Mouse (Mus musculus): ENCODE measurements around the gene Rgsl1. TPM values are rescaled to one million over a fixed set of nuclear protein-coding genes. Genes with fewer than 3 reads are reported as not detected.
A peak's percentile ranks its signal among the peaks of the same experiment; 100 is the strongest.

Gene Rgsl1
- polyA plus RNA-seq, 1 experiment, result not detected

DNA sequence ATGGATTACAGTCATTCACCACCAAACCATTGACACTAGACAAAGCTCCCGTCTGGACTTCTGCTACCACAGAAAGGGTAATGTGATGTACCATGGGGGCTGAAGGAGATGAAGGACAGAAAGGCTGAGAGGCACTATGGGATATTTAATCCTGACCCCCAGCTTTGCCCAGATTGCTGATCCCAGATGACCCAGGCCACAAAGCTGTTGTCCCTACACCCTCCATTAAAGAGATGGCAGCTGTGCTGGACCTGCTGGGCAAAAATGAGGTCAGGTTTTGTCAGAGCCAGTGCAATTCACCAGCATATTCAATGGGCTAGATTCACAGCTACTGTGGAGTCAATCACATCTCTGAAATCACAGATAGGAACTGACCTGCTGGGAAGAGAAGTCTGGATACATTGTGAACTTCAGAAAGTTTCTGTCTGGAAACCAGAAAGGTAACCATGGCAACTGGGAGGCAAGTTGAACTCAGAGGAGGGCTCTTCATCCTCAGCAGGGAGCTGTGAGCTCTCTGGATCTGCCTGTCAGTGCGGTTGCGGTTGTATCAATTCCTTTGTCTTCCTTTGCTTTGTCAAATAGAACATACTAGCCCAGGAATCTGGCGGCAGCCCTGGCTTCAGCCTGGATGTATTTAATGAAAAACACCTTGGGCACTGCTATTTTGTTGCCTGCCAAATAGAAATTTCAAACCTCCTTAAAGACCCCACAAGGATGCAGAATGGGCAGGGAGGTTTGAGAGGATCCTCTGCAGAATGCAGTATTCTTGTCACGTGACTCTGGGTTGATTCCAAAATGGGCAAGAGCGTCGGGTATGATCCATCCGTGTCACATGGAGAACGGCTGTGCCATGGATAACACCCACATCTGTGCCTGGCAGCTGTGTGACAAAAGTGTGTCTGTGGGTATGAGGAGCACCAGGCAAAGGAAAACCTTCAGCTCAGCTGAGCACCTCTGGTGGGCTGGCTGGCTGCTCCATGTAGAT is 106.5 kb downstream of the Rgsl1 start:
- H3K27me3 ChIP-seq (ENCODE audit: control insufficient read depth, insufficient read depth, low read length, poor library complexity, severe bottlenecking), result no peaks in the 10 kb centered on the region

DNA sequence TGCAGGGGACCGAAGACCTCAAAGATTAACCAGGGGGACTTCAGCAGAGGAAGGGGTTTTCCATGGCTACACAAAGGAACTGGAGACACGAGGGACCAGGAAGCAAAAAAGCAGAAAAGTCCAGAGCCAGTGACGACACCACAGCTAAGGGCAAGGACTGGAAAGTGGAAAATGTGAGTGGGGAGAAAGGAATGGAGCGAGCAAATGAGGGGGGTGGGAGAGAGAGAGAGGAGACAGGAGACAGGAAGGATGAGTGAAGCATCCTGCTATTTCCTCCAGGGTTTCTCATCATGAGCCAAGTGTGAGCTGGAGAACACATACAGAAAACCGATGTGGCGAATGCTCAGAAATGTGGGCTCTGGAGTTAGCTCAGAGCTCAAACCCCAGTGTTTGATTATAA is 107.8 kb downstream of the Rgsl1 start:
- no peak for TF ChIP-seq EP300 (IDR thresholded peaks at IDR 0.05; ENCODE audit: insufficient read depth, low read depth, low read length)
- TF ChIP-seq CTCF (IDR thresholded peaks at IDR 0.05; ENCODE audit: low read depth, low read length), result no peak
- Histone ChIP-seq H3K9ac (ENCODE audit: low read depth, poor library complexity, severe bottlenecking) (no peak overlapping the region), H3K27me3 (ENCODE audit: control insufficient read depth, insufficient read depth, low read length, poor library complexity, severe bottlenecking) (no peaks in the 10 kb centered on the region), H3K9me3 (replicated peaks; ENCODE audit: control insufficient read depth, insufficient read depth, low read length, poor library complexity, severe bottlenecking) (no peaks in the 10 kb centered on the region), H3K36me3 (ENCODE audit: control insufficient read depth, insufficient read depth, low read length, poor library complexity, severe bottlenecking) (no peaks in the 10 kb centered on the region), H3K4me1 (ENCODE audit: control insufficient read depth, insufficient read depth, low read length) (peaks cover 4% of the 10 kb centered on the region), H3K27ac (ENCODE audit: insufficient read depth, low read length) (no peak overlapping the region), H3K4me3 (ENCODE audit: low read depth, low read length) (no peak overlapping the region)

More for the DNA sequence above, 106.5 kb downstream of the Rgsl1 start:
- Histone ChIP-seq H3K4me1 (ENCODE audit: control insufficient read depth, insufficient read depth, low read length) (peaks cover 4% of the 10 kb centered on the region), H3K9ac (ENCODE audit: low read depth, poor library complexity, severe bottlenecking) (no peak overlapping the region), H3K4me3 (ENCODE audit: low read depth, low read length) (no peak overlapping the region), H3K27ac (ENCODE audit: insufficient read depth, low read length) (no peak overlapping the region), H3K36me3 (ENCODE audit: control insufficient read depth, insufficient read depth, low read length, poor library complexity, severe bottlenecking) (no peaks in the 10 kb centered on the region), H3K9me3 (replicated peaks; ENCODE audit: control insufficient read depth, insufficient read depth, low read length, poor library complexity, severe bottlenecking) (no peaks in the 10 kb centered on the region)
- no peak for TF ChIP-seq CTCF (IDR thresholded peaks at IDR 0.05; ENCODE audit: low read depth, low read length)
- TF ChIP-seq EP300 (IDR thresholded peaks at IDR 0.05; ENCODE audit: insufficient read depth, low read depth, low read length), result no peak
- TF ChIP-seq POLR2A (IDR thresholded peaks at IDR 0.05; ENCODE audit: insufficient read depth, low read length), result no peak

GRCm38 (mm10) chr1:153734866-153735265 is 109.1 kb downstream of the Rgsl1 start:
- H3K36me3 ChIP-seq (ENCODE audit: control insufficient read depth, insufficient read depth, low read length, poor library complexity, severe bottlenecking), result no peaks in the 10 kb centered on the region
- no peak overlapping the region for H3K9ac ChIP-seq (ENCODE audit: low read depth, poor library complexity, severe bottlenecking)
- TF ChIP-seq CTCF (IDR thresholded peaks at IDR 0.05; ENCODE audit: low read depth, low read length) (no peak), POLR2A (IDR thresholded peaks at IDR 0.05; ENCODE audit: insufficient read depth, low read length) (no peak), EP300 (IDR thresholded peaks at IDR 0.05; ENCODE audit: insufficient read depth, low read depth, low read length) (no peak)
- H3K4me3 ChIP-seq (ENCODE audit: low read depth, low read length), result no peak overlapping the region
- H3K27ac ChIP-seq (ENCODE audit: insufficient read depth, low read length), result no peak overlapping the region
- H3K9me3 ChIP-seq (replicated peaks; ENCODE audit: control insufficient read depth, insufficient read depth, low read length, poor library complexity, severe bottlenecking), result no peaks in the 10 kb centered on the region
- peaks cover 6% of the 10 kb centered on the region for H3K4me1 ChIP-seq (ENCODE audit: control insufficient read depth, insufficient read depth, low read length)
- H3K27me3 ChIP-seq (ENCODE audit: control insufficient read depth, insufficient read depth, low read length, poor library complexity, severe bottlenecking), result no peaks in the 10 kb centered on the region

DNA sequence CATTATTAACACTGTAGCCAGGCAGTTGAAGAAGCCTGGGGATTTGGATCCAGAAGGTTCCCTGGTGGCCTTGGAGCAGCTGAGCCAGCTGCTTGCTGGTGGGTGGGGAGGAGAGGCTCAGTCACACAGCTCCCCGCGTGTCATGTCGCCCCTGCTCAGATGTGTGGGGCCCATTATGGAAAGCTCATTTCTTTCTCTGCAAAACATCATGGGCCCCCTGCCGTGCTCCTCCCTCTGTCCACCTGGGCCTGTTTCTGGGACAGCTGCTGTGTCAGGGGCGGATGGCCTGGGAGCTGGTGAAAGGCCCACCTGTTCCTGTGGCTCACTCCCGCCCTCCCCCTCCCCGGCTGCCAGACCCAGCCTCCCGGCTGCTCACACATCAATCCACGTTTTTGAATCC is 110.8 kb downstream of the Rgsl1 start:
- Histone ChIP-seq H3K9ac (ENCODE audit: low read depth, poor library complexity, severe bottlenecking) (no peak overlapping the region), H3K36me3 (ENCODE audit: control insufficient read depth, insufficient read depth, low read length, poor library complexity, severe bottlenecking) (no peaks in the 10 kb centered on the region), H3K27ac (ENCODE audit: insufficient read depth, low read length) (no peak overlapping the region), H3K9me3 (replicated peaks; ENCODE audit: control insufficient read depth, insufficient read depth, low read length, poor library complexity, severe bottlenecking) (no peaks in the 10 kb centered on the region), H3K4me3 (ENCODE audit: low read depth, low read length) (no peak overlapping the region), H3K27me3 (ENCODE audit: control insufficient read depth, insufficient read depth, low read length, poor library complexity, severe bottlenecking) (no peaks in the 10 kb centered on the region), H3K4me1 (ENCODE audit: control insufficient read depth, insufficient read depth, low read length) (peaks cover 6% of the 10 kb centered on the region)
- TF ChIP-seq EP300 (IDR thresholded peaks at IDR 0.05; ENCODE audit: insufficient read depth, low read depth, low read length), result 0 out of 2 replicates have a peak, but pooled peaks have one; percentile 31
- no peak for TF ChIP-seq CTCF (IDR thresholded peaks at IDR 0.05; ENCODE audit: low read depth, low read length)

GRCm38 (mm10) chr1:153730671-153731070 is 113.3 kb downstream of the Rgsl1 start:
- H3K4me3 ChIP-seq (ENCODE audit: low read depth, low read length), result no peak overlapping the region
- H3K27ac ChIP-seq (ENCODE audit: insufficient read depth, low read length), result no peak overlapping the region
- no peaks in the 10 kb centered on the region for H3K9me3 ChIP-seq (replicated peaks; ENCODE audit: control insufficient read depth, insufficient read depth, low read length, poor library complexity, severe bottlenecking)
- H3K27me3 ChIP-seq (ENCODE audit: control insufficient read depth, insufficient read depth, low read length, poor library complexity, severe bottlenecking), result no peaks in the 10 kb centered on the region
- H3K4me1 ChIP-seq (ENCODE audit: control insufficient read depth, insufficient read depth, low read length), result peaks cover 6% of the 10 kb centered on the region
- no peak overlapping the region for H3K9ac ChIP-seq (ENCODE audit: low read depth, poor library complexity, severe bottlenecking)
- no peaks in the 10 kb centered on the region for H3K36me3 ChIP-seq (ENCODE audit: control insufficient read depth, insufficient read depth, low read length, poor library complexity, severe bottlenecking)
- TF ChIP-seq CTCF (IDR thresholded peaks at IDR 0.05; ENCODE audit: low read depth, low read length) (no peak), EP300 (IDR thresholded peaks at IDR 0.05; ENCODE audit: insufficient read depth, low read depth, low read length) (0 out of 2 replicates have a peak, but pooled peaks have one; percentile 3)

- no peaks in the 10 kb centered on the region for H3K36me3 ChIP-seq (ENCODE audit: control insufficient read depth, insufficient read depth, low read length, poor library complexity, severe bottlenecking)
- H3K27me3 ChIP-seq (ENCODE audit: control insufficient read depth, insufficient read depth, low read length, poor library complexity, severe bottlenecking), result no peaks in the 10 kb centered on the region
- no peaks in the 10 kb centered on the region for H3K9me3 ChIP-seq (replicated peaks; ENCODE audit: control insufficient read depth, insufficient read depth, low read length, poor library complexity, severe bottlenecking)
- no peak overlapping the region for H3K9ac ChIP-seq (ENCODE audit: low read depth, poor library complexity, severe bottlenecking)
- H3K27ac ChIP-seq (ENCODE audit: insufficient read depth, low read length), result no peak overlapping the region
- TF ChIP-seq EP300 (IDR thresholded peaks at IDR 0.05; ENCODE audit: insufficient read depth, low read depth, low read length), result no peak
- TF ChIP-seq POLR2A (IDR thresholded peaks at IDR 0.05; ENCODE audit: insufficient read depth, low read length), result no peak
- TF ChIP-seq CTCF (IDR thresholded peaks at IDR 0.05; ENCODE audit: low read depth, low read length), result no peak
- no peak overlapping the region for H3K4me3 ChIP-seq (ENCODE audit: low read depth, low read length)
- H3K4me1 ChIP-seq (ENCODE audit: control insufficient read depth, insufficient read depth, low read length), result peaks cover 6% of the 10 kb centered on the region
Observed at GRCm38 (mm10) chr1:153729806-153730205, 114.1 kb downstream of the Rgsl1 start.

Other genes with a start within 250 kb of the Rgsl1 start
- gene Rgs8, start 191.1 kb downstream of the Rgsl1 start, polyA plus RNA-seq (2011; ENCODE audit: insufficient read depth, insufficient read length, low read depth, missing spikeins), result 0.10 TPM in 1 of 2 replicates, not detected in the other
- 5.7 and 5.8 TPM in 2 replicates for gene Rgs16, start 103.8 kb downstream of the Rgsl1 start, polyA plus RNA-seq (2011; ENCODE audit: insufficient read depth, insufficient read length, low read depth, missing spikeins)
- 0.90 and 1.1 TPM in 2 replicates for gene Rnasel, start 94.7 kb downstream of the Rgsl1 start, polyA plus RNA-seq (2011; ENCODE audit: insufficient read depth, insufficient read length, low read depth, missing spikeins)
- not detected in 2 replicates for gene Teddm1b, start 30.2 kb upstream of the Rgsl1 start, polyA plus RNA-seq (2011; ENCODE audit: insufficient read depth, insufficient read length, low read depth, missing spikeins)
- not detected in 2 replicates for gene Teddm1a, start 47.6 kb upstream of the Rgsl1 start, polyA plus RNA-seq (2011; ENCODE audit: insufficient read depth, insufficient read length, low read depth, missing spikeins)
- gene Glul, start 55.8 kb upstream of the Rgsl1 start, polyA plus RNA-seq (2011; ENCODE audit: insufficient read depth, insufficient read length, low read depth, missing spikeins), result 94.1 and 97.0 TPM in 2 replicates
- gene Teddm2, start 56.1 kb upstream of the Rgsl1 start, polyA plus RNA-seq (2011; ENCODE audit: insufficient read depth, insufficient read length, low read depth, missing spikeins), result 0.64 TPM in 1 of 2 replicates, not detected in the other

Measured in ES-Bruce4 (cell line).